Mouse (Mus musculus): Measurements from ENCODE around the gene Gm5129. TPM values are rescaled to one million over a fixed set of nuclear protein-coding genes. Genes with fewer than 3 reads are reported as not detected.
"Not testable (repeated sequence)": the region's sequence is repeated elsewhere in the genome, so short reads cannot be mapped to it uniquely, and the experiment has no call there.

Gm5129 gene
- not detected for total RNA-seq (2021)
- long read RNA-seq, experiment 1 = 0 reads
- long read RNA-seq, experiment 2 = 0 reads

DNA sequence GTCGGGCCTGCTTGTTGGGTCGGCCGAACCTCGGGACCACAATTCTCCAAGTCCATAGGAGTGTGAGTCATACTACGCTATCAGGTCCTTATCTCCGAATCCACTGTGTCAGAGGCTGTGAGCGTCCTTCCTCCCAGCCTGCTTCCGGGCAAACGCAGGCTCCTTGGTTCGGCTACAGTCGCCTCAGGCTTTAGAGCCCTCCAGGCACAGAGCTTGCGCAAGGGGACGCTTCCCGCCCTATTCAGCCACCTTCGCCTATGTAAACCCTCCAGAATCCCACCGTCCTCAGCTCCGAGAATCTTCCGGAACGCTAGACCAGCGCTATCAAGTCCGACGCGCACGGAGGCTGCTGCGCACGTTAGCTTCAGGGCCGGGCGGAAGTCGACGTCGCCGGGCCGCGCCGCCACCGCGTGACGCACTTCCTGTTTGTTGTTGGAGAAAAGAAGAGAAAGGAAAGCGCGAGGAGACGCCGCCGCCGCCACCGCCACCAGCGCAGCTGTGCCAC is at the start of gene Gm5129, which contains the start of gene Dnajb6:
Gene Gm5129 (minus strand): TSS at position 380 of the 505 bp plus-strand sequence.
Gene Dnajb6 (plus strand): TSS at position 132 of the 505 bp plus-strand sequence.
- DNase-seq (ENCODE audit: low spot score in 2 of 2) = peak; percentile 97 to 98

DNA sequence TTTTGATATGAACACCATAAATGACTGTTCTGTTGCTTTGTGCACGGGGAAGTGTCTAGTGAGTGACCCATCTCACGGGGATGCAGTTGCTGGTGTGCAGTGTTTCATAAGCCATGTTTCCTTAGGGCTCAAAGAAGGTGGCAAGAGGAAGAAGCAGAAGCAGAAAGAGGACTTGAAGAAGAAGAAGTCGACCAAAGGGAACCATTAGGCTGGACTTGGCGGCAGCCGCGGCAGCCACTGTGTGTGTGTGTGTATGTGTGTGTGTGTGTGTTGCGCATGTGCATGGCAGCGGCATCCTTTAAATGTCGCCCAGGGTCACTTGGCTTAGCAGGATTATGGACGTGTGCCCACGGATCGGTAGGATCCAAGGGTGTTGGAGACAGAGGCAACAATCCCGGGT is 49.2 kb upstream of the Gm5129 start:
- not testable (repeated sequence) for DNase-seq (ENCODE audit: low spot score in 2 of 2)

DNA sequence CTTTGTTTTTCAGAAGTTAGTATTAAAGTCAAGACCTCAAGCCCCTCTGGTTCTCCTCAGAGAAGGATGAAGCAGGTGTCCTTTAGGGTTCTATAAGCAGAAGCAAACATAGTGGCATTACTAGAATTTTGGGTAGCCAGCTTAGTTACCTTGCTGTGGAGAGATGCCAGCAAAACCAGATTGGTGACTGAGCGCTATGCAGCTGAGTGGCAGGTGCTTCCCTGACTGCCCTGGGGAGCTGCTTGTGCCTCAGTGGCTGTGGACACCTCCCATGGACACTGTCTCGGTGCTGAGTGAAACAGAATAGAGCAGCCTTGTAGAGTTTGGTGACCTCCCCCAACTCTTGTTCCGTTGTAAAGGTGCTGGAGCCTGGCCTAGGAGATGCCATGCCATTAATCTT is 46.5 kb upstream of the Gm5129 start:
- no peak for DNase-seq (ENCODE audit: low spot score in 2 of 2)

DNA sequence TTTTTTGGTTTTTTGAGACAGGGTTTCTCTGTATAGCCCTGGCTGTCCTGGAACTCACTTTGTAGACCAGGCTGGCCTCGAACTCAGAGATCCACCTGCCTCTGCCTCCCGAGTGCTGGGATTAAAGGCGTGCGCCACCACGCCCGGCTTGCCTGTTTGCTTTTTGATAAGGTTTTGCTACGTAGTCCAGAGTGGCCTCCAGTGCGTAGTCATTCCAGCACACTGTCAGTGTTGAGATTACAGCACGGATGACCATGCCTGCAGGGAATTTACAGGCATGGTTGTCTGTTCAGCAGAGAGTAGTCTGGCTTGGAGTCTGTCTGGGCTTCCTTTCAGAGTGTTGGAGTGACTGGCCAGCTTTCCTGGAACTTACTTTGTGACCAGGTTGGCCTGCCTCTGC is 44.0 kb upstream of the Gm5129 start:
- DNase-seq (ENCODE audit: low spot score in 2 of 2) = not testable (repeated sequence)

DNA sequence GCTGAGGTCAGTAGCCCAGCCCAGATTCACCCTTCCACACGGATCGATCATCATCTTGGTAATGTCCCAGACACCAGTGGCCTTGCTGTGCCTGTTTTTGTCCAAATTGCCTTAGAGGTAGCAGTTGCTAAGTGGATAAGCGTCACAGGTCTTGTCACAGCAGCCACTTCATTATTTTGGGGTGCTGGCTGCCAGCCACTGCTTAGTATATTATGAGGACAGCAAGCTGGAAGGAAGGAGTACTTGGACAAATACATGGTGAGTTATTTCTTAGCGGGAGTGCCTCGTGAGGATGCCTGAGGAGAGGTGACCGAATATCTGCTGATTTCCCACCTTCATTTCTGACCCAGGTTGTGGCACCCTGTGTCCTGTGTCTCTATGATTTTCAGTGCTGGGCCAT is 42.3 kb upstream of the Gm5129 start:
- no peak for DNase-seq (ENCODE audit: low spot score in 2 of 2)

DNA sequence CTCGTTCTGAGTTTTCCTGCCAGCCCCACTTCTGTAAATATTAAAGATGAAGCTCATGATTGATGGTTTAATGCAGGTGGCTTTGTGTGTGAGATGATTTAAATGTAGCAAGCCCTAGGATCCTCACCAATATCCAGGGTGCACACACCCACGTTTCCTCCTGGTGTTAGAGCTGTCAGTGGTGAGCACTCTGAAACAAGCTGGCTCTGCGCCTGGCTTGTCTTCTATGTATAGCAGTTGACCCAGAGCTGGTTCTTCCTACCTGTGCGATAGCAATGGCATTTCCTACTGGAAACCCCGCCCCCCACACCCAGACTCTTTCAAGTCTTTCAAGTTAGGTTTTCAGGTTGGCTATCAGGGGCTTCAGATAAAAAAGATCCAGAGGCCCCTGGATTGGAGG is 39.7 kb upstream of the Gm5129 start:
- no peak for DNase-seq (ENCODE audit: low spot score in 2 of 2)

DNA sequence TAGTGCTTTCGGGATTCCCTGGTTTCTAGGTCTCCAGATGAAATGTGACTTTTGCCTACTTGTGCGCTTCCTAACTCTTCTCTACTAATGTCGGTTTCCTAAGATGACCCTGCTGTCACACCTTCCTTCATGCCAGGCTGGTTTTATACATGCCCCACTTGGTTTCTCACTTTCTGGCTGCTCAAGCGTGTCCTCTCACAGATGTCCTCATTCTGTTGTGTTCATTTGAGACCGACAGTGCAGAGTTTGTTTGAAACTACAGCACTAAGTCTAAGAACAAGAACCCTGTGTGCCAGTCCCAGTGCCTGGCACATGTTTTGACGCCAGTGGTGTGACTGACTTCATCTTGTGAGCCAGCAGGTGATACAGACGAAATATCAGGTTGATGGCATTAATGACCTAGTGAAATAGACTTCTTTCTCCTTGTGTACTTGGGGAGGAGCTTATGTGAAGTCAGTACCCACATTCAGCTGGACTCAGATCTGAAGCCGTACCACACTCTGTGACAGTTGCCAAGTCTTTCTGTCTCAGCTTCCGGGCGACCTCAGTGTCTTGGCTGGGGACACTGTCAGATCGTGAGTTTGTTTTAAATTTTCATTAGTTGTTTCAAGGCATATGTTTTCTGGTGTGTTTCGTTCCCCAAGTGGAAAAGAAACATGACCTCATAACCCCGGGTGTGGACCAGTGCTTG is 37.9 kb upstream of the Gm5129 start:
- DNase-seq (ENCODE audit: low spot score in 2 of 2) = no peak

DNA sequence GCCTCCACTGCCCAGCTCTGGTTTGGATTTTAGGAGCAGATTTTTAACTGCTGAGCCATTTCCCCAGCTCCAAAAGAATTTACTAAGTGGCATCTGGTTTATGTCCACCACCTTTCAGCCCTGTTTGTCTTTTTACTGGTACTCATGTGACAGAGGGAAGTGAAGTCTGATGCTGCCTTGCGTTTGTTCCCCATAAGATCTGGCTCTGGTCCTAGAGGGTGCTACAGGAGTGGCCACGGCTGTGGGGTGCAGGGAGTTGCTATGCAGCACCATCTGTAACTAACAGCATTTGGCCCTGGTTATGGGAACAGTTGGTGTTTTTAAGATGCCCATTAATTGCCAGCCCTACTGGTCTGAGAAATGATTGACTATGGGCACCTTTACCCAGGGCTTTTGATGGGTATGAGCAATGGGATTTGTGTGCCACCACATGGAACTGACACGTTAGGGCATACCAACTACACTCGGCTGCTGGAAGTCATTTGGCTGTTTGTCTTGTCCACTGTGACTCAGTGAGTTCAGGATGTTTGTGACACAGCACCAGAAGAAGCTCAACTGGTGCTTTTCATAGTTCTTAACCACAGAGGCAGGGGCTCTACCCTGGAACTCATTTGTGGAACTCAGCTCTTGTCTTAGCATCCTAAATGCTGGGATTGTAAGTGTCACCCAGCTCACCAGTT is 37.1 kb upstream of the Gm5129 start:
- DNase-seq (ENCODE audit: low spot score in 2 of 2) = no peak

DNA sequence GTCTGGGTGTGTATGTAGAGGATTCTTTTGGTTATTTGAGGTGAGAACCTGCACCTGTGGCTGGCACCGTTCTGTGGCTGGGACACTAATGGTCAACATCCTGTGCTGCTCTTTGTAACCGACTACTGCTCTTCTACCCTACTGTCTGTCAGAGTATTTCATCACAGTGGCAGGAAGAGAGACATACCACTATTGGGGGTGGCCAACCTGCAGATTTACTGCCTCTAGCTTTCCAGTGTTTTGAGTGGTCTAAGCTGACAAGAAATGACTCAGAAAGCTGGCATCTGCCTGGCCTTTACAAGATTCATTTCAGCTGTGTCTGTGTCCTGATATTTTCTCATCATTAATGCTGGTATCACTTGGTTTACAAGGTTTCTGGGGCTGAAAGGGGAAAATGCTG is 36.3 kb upstream of the Gm5129 start:
- DNase-seq (ENCODE audit: low spot score in 2 of 2) = no peak

DNA sequence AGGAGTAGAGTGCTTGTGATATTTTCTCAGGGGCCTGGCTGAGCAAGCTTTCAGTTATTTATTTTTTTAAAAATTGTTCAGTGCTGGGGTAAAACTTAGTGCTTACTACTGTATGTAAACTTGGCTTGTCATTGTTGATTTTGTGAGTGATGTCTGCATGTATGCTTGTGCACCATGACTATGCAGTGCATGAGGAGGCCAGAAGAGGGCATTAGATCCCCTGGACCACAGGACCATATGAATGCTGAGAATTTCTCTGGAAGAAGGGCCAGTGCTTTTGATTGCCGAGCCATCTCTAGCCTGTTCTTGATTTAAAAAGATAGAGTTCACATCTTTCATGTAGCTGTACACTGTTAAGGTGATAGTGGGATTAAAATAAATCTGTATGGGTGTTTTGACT is 35.2 kb upstream of the Gm5129 start:
- no peak for DNase-seq (ENCODE audit: low spot score in 2 of 2)

DNA sequence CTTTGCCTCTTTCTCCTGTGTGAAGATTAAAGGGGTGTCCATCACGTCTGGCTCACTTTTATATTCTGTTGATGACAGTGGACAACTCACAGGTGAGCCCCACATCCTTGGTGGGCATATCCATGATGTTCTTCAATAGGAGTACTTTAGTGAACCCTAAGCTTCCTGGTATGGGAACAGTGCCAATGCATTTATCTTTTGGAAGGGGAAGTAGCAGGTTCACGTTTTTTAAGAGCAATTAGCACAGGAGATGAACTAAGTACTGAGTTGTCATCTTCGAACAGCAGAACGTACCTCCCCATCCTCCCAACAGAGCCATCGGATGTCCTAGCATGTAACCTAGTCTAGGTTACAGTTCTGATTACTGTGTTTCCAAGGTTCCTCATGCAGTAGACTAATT is 23.6 kb upstream of the Gm5129 start:
- DNase-seq (ENCODE audit: low spot score in 2 of 2) = no peak

DNA sequence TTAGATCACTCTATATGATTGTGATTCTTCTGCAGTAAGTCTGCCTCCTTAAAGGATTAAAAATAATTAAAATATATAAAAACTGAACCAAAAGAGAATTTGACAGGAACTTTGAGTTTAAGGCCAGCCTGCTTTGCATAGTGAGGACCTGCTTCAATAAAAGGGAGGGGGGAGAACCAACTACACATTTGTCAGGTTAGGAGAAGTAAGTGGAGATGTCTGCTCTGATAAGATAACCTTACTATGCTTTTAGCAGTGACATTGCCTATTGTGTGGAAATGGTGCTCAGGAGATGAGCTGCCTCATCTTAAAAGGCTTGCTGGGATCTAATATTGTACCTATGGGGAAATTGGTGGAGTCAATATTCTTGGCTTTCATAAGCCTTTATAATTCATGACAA is 17.2 kb upstream of the Gm5129 start:
- DNase-seq (ENCODE audit: low spot score in 2 of 2) = no peak

DNA sequence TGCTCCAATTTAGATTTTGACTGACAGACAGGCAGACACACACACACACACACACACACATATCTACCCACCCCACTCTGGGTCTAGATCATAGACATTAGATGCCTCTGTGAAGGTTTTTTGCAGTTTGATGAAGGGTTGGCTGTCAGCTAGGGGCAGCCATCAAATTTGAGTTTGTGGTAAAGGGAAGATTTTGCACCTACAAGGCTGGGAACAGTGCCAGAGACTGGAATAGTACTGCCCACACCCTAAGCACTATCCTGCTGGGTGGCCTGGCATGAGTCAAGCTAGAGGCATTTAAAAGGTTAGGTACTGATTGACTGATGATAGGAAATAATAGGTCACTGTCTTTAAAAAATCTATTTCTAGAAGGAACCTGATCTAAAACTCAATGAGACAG is 15.6 kb upstream of the Gm5129 start:
- DNase-seq (ENCODE audit: low spot score in 2 of 2) = no peak

DNA sequence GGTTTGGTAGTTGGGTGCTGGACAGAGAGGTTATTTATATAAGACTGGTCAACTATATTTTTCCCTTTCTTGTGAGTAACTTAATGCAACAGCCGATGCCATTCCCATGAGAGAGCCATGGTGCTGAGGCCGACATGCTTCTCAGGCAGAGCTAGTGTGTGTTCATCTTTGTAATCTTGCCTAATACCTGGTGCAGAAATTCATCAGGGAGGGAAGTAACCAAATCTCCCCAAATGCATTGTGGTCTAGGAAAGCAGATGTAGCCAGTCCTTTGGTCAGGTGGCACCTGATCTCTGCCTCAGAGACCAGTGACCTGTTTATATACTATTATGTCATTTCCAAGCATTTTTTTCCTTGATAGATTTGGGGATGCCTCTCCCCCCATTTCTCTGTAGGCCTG is 11.9 kb upstream of the Gm5129 start:
- DNase-seq (ENCODE audit: low spot score in 2 of 2) = no peak

DNA sequence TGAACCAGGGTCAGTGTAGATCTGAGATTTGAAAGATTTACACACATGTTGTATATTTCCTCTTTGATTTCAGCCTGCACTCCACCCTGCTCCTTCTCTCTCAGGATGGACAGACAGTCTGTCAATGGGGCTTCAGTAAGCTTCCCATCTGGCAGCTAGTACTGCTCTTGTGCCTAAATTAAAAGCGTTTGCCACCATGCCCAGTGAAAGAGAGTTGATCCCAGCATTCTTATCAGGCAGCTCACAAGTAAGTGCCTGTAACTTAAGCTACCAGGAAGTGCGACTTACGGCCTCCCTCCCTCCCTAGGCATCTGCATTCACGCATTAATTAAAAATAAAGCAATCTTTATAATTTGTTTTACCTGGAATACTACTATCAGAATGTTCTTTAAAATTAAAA is 5.4 kb upstream of the Gm5129 start:
- DNase-seq (ENCODE audit: low spot score in 2 of 2) = no peak

DNA sequence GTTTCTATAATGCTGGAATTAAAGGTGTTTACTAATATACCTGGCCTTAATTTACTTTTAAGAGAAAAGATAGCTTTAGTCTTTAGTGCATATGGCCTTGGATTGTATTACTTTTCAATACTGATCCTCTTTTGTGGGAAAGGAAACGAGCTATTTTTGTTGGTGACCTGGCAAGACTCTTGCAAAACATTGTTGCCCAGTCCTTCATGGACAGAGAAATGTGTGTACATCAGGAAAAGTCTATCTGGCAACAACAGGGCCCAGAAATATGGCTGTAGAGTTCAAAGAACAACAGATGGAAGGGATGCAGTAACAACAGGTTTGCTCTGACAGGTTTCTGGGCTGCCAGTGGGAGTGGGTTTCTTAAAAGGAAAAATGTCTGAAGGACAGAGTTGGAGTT is 4.9 kb upstream of the Gm5129 start:
- DNase-seq (ENCODE audit: low spot score in 2 of 2) = no peak

DNA sequence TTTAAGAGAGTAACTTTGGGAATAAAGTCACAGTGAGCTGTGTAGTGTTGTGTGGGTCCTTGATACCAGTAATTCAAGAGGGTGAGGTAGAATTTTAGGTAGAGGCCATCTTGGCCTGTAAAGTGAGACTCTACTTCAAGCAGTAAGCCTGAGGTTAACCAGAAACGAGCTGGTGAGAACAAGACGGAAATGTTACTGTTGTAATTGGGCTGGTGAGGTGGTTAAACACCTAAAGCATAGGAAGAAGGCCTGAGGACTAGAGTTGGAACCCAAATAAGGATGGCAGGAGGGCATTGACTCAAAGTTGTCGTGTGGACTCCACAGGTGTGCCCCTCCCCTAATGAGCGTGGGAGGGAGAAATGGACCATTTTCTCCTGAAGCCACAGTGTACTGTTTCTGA is 2.3 kb upstream of the Gm5129 start:
- DNase-seq (ENCODE audit: low spot score in 2 of 2) = no peak

DNA sequence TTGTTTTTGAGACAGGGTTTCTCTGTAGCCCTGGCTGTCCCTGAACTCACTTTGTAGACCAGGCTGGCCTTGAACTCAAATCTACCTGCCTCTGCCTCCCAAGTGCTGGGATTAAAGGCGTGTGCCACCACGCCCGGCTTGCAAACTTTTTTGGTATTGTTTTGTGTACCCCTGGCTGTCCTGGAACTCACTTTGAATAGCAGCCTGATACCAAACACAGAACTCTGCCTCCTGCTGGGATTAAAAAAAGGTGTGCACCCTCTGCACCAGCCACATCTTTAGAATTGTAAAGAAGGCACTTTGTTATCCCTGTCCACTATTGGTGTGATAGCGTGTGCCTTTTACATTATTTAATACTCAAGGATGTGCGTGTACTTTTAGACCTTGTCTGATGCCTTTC is 1.7 kb upstream of the Gm5129 start:
- no peak for DNase-seq (ENCODE audit: low spot score in 2 of 2)

DNA sequence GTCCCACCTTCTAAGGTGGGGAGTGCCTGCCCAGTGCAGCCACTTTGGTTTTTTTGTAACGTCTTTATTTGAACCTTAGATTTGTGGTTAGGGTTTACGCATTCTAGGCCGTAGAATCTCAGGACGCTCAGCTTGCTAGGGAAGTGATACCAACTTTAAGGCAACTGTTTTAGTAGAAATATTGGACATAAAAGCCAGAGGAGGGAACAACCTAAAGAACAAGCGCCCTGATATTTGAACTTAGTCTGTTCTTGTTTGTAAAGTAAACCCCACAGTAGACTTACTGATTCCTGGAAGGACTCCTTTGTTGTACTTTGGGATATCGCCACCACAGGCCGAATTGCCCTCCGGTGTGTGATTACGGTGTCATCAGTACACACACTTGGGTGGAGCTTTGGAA is 1.2 kb upstream of the Gm5129 start:
- no peak for DNase-seq (ENCODE audit: low spot score in 2 of 2)

DNA sequence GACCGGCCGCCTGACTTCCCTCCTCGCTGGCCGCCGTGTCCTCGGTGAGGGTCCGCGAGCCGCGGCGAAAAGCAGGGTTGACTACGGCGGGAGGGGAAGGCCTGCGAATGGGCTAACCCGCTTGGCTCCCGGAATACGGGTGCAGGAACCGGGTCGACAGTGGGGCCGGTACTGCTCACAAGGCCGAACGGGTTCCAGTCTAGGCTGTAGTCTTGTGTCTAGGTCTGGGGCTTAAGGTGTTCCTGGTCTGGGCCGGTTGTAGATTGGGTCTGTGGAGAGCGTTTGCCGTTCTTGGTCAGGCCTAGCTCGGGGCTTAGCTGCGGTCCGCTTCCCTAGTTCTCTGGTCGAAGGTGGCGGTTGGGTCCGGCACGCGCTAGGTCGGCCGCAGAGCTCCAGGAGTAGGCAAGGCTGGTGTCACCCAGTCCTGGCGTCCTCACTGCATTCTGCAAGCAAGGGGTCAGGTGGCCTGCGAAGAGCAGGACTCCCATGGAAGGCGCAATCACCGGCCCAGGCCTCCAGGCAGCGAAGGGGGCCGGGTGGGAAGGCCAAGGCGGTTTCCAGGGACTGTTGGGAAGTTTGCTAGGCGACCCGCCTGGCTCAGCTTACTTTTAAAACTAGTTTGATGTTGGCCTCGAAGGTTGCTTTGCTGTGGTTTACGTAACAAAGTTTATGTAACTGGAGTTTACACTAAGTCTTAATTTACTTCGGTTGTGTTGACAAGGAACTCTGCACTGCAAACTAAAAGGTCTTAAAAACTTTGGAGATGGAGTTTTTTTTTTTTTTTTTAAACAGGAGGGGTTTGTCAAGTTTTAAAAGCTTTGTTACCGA is 551 bp upstream of the Gm5129 start:
- no peak for DNase-seq (ENCODE audit: low spot score in 2 of 2)

DNA sequence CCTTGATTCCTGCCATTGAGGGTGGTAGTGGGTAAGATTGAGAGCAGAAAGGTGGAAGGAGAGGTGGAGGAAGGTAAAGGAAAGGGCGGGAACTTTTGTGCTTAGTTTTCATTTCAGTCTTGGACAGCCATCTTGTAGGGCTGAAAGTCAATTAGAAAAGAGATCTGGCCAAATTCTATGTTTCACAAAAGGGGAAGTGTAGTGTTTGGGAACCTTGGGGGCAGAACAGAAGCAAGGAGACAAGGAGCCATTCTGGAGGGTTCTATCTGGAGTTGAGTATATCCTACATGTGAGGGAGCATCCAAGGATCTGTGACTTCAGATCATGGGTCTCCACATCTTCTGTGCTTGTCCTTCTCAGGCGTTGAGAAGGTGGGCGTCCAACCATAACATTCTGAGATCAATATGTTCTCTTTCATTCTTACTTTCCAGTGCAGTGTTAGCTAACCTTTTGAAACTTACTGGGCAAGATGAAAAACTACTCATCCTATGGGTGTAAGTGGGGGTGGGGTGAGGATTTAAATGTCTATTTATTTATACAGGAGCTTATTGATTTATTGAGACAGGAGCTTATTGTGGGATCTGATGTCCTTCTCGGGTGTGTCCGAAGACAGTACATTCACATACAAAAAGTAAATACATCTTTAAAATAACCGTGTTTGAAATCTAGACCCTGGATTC is 765 bp downstream of the Gm5129 start:
- DNase-seq (ENCODE audit: low spot score in 2 of 2) = no peak

Measured in gastrocnemius, postnatal 4 days (tissue).